Mouse (Mus musculus) ovary, adult 18-20 months (tissue): ENCODE measurements around the gene Fam19a2.
A peak's percentile ranks its signal among the peaks of the same experiment; 100 is the strongest.

Source experiments
- DNase-seq: peaks from one replicate; pipeline ENCODE4 v3.0.0; 2022; ENCODE audit warnings: low spot score, mixed read lengths

Fam19a2 gene

GRCm38 (mm10) chr10:123570616-123571188 lies 306.9 kb downstream of the Fam19a2 start:
- no peak for DNase-seq

- DNase-seq = no peak
Measured at GRCm38 (mm10) chr10:123572342-123573070, 308.7 kb downstream of the Fam19a2 start.

GRCm38 (mm10) chr10:123577823-123578222 lies 314.0 kb downstream of the Fam19a2 start:
- no peak for DNase-seq

GRCm38 (mm10) chr10:123579012-123579411 lies 315.2 kb downstream of the Fam19a2 start:
- DNase-seq = no peak

- DNase-seq = no peak
Measured at GRCm38 (mm10) chr10:123595043-123595442, 331.2 kb downstream of the Fam19a2 start.

- no peak for DNase-seq
Measured at GRCm38 (mm10) chr10:123597059-123597458, 333.3 kb downstream of the Fam19a2 start.

DNA sequence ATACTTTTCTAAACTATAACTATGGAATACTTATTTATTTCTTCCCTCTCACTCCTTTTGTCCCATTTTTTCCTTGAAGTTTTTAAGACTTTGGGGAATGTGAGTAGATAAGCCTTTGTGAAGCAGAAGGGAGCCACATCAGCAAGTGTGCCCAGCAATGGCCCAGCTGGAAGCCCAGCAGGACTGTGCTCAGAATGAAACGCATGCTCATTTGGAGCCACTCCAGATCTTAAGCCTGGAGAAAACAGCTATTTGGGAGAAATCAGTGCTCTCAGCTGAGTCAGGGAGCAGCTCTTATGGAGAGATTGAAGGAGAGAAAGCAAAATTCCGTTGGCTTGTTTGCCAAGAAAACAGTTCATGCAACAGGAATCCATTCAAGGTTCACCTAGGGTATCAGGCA lies 341.9 kb downstream of the Fam19a2 start:
- no peak for DNase-seq

DNA sequence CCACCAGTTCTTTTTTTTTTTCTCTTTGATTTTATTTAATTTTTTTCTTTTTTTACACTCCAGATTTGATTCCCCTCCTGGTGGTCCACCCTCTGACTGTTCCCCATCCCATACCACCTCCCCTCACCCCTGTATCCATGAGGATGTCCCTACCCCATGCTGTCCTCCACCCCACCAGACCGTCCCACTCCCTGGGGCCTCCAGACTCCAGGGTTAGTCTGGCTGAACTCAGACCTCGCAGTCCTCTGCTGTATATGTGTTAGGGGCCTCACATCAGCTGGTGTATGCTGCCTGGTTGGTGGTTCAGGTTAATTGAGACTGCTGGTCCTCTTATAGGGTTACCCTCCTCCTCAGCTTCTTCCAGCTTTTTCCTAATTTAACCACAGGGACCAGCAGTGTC lies 362.9 kb downstream of the Fam19a2 start:
- no peak for DNase-seq

- DNase-seq = peak; percentile 10
Measured at GRCm38 (mm10) chr10:123629248-123629744, 365.5 kb downstream of the Fam19a2 start.

GRCm38 (mm10) chr10:123632029-123632428 lies 368.2 kb downstream of the Fam19a2 start:
- no peak for DNase-seq

- DNase-seq = no peak
Measured at GRCm38 (mm10) chr10:123636655-123637054, 372.9 kb downstream of the Fam19a2 start.

- no peak for DNase-seq
Measured at GRCm38 (mm10) chr10:123637496-123637895, 373.7 kb downstream of the Fam19a2 start.

- no peak for DNase-seq
Measured at GRCm38 (mm10) chr10:123645568-123645967, 381.8 kb downstream of the Fam19a2 start.

GRCm38 (mm10) chr10:123671208-123671607 lies 407.4 kb downstream of the Fam19a2 start:
- no peak for DNase-seq

GRCm38 (mm10) chr10:123678284-123678864 lies 414.6 kb downstream of the Fam19a2 start:
- no peak for DNase-seq

DNA sequence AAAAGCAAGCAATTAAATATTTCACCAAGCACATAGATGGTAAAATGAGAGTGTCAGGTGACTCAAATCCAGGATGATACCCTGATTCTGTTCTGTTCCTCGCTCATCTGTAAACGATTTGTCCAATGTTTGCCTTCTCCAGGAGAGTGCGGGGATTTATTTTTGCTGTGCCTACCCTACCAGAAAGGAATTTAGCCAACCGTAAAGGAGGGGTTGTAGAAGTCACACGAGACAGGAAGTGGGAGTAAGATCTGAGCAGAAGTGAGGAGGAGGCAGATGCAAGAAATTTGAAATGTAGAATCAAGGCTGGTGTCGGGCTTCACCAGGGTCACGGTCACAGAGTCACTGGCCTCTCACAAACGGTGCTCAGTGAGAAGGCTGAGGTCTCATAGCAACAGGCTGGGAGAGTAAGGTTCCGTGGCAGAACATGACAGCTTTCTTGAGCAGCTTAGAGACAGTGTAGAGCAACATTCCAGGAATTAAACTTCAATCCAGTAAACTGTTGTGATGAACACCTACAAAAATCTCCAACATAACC lies 419.0 kb downstream of the Fam19a2 start:
- no peak for DNase-seq

GRCm38 (mm10) chr10:123692186-123692925 lies 428.6 kb downstream of the Fam19a2 start:
- no peak for DNase-seq

GRCm38 (mm10) chr10:123692926-123693224 lies 429.1 kb downstream of the Fam19a2 start:
- DNase-seq = no peak

DNA sequence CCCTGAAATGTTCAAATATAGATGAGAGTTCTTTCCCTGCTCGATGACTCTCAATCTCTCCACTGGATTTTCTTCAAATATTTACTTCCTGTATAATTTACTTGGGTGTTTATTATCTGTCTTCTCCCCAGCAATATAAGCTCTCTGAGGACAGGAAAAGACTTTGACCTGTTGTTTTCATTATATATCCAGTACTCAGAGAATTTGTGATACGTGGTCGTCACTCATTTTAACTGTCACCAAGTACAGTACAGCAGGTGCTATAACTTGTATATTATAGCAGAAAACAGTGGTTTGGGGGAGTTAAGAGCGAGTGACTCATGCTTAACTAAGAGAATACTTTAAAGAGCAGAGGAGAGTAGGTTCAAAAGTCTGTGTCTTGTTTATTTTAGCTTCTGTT lies 438.8 kb downstream of the Fam19a2 start:
- no peak for DNase-seq

GRCm38 (mm10) chr10:123707026-123707425 lies 443.2 kb downstream of the Fam19a2 start:
- DNase-seq = no peak

DNA sequence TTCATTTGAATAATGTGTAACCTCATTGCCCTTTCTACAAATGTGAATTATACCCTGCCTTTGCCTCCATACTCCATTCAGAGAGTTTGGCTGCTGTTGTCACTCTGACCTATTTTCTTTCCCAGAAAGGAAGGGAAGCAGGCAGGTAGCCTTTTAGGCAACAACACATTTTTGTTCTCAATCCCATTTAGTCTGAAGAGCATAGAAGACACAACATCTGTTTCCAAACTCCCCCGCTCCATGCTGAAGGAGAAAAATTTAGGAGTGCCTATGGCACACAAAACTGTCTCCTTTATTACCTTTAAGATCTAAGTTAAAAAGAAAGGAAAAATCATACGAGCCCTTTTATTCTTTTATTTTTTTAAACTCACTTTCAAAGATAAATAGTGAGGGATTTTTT lies 446.9 kb downstream of the Fam19a2 start:
- DNase-seq = no peak

- DNase-seq = no peak
Measured at GRCm38 (mm10) chr10:123721952-123722460, 458.2 kb downstream of the Fam19a2 start.
